Mouse (Mus musculus): ENCODE results near the gene Dpm3.
A peak's percentile ranks its signal among the peaks of the same experiment; 100 is the strongest.
"Not testable (repeated sequence)": the region's sequence is repeated elsewhere in the genome, so short reads cannot be mapped to it uniquely, and the experiment has no call there.

Dpm3 gene

DNA sequence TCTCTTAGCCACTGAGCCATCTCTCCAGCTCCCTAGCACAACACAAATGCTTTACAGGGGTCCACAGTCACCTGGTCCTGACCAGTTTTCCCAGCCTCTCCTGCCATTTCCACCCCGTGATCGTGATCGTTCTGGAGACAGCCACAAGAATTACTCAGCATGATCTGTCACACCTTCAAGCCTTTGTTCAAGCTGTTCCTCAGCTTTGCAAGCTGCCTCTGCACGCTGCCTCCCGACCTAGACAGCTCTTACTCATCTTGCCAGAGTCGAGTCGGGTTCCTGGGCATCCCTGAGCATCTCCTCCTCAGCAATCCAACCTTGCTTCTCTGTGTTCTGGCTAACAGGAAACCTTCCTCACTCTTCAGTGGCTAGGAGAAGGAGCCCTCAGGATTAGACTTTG, at the start of gene Dpm3:
Dpm3 (plus strand) TSS at position 283 of the 400 bp plus-strand sequence.
- DNase-seq: no peak

DNA sequence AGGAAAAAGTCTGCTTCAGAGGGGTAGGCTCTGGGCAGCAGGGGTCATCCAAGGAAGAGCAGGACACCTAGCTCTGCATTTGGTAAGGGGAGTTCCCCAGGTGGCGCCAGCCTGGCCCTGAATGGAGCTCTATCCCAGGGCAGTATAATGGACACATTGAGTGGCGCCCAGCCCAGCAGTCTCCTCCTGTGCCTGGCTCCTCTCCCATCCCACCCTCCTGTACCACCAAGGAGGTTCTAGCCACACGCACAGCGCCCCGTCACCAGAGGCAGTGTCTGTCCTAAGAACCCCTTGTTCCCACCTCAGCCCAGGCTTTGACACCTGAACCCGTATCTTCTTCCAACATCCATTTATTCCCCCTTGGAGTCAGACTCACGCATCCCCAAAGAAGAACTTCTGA, 49.4 kb upstream of the Dpm3 start:
- DNase-seq: no peak

DNA sequence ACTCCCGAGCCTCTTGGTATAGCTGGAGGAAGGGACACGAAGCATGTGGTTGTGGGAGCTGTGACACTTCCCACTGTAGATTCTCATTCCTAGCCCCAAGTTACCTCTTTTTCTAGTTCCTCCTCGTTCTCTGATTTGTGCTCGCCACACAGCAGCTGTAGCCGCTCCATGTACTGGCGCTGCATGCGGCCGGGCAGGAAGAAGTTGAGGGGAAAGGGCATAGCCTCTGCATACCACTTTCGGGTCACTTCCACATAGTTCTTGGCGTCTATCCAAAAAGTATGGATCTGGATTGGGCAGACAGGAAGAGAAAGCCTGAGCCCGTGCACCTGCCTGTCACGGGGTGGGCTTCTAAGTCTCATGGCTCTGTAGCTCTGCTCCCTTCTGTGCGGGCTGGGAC, 49.0 kb upstream of the Dpm3 start:
- DNase-seq: no peak

DNA sequence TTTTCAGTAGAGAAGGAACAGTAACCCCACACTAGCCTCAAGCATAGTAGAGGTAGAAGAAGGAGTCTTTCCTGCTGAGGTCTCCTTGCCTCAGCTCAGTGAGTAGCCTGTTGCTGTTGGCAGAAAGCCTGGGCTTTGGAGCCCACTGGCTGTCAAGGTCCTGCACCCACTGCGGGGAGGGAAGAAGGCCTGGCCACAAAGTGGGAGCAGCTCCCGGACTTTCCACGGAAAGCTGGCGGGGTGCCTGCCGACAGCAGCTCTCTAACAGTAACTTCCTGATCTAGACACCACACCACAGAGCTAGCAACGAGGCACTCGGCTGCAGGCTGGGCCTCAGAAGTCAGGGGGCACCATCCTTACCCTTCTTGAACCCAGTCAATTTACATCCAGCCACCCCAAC, 48.4 kb upstream of the Dpm3 start:
- DNase-seq: no peak

DNA sequence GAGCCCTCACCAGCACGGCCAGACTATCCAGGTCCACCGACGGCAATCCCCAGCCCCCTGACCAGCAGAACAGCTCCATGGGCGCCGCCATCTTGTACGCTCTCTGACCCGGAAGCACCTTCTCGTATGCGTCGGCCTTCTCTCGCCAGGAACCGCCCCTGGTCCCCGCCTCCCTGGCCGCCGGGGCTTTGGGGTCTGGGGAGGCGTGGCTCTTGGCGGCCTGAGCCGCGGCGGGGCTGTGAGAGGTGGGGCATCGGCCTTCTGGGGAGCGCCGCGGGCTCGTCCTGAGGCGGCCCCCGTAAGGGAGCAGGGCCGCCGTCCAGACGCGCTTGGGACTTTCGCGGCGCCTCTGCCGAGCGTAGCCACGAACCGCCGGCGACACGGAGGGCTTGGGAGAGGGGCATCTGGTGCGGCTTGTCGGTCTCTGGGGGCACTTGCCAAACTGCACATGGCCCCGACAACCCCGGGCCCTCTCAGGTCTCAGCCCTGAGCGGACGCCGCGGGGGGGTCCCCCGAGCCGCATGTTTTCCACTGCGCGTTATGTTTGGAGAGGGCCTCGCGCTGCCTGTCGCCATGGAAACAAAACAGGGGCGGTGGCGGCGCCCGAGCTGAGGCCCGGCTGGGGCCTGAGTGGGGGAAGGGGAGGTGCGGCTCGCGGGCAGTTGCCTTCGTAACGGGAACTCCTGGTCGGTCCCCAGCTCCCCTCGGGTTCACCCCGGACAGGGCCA, 45.2 kb upstream of the Dpm3 start:
- peak; percentile 86 for DNase-seq

DNA sequence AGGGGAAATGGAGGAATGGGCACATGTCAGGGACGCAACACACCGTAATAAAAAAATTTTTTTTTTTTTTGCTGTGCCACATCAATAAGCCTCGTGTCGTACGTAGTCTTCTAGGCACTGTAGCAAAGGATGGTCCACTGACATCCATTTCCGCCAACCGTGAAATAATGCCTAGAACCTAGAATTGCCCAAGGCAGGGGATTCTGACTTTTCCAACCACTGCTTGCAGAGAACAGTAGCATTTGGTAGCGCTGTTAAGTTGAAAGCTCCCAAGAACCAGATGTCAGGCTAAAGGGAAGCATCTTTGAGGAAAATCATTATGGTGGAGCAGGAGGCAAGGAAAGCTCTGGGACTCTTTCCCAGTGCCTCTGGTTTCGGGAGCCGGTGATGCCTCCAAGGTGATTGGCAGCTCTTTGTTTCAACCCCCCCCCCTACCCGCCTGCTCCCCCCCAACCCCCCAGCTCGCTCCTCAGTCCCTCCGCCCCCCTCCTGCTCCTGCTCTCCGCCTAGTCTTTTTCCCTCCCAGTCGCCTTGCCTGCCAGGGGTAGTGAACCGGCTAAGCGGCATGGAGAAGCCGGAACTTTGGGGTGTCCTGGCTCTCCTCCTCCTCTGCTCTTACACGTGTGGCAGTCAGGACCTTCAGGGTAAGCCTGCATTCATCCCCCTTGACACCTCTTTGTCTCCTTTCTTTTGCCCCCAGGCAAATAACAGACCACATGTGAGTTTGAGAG, 44.3 kb upstream of the Dpm3 start, which contains the start of gene Thbs3:
Thbs3 (plus strand) TSS at position 500 of the 731 bp plus-strand sequence.
- no peak for DNase-seq

DNA sequence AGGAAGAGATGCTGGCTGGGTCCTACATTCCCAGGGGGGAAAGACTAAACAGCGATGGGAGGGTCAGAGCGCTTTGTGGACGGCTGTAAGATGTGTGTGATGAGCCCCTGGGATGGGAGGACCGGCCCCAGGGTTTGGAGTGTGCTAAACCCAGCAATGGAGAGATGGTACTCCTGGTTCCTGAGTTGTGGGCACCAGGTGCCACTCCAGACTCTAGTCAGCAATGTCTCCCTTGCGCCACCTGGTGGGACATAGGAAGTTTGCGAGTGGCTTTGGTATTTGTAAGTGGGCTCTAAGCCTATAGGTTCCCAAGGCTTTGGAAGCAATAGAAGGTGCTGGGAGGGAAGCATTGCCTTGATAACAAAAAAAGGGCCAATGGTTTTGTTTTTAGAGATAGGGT, 43.3 kb upstream of the Dpm3 start:
- DNase-seq: peak; percentile 84

DNA sequence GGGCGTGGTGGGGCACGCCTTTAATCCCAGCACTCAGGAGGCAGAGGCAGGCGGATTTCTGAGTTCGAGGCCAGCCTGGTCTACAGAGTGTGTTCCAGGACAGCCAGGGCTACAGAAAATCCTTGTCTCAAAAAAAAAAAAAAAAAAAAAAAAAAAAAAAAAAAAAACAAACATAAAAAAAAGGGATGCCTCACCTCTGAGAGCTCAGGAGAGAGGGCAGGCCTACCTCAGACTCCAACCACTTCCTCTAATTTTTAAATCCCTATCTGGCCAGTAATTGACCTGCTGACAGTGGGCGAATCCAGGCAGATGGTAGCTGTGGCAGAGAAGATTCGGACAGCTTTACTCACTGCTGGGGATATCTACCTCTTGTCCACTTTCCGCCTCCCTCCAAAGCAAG, 42.8 kb upstream of the Dpm3 start:
- DNase-seq: not testable (repeated sequence)

DNA sequence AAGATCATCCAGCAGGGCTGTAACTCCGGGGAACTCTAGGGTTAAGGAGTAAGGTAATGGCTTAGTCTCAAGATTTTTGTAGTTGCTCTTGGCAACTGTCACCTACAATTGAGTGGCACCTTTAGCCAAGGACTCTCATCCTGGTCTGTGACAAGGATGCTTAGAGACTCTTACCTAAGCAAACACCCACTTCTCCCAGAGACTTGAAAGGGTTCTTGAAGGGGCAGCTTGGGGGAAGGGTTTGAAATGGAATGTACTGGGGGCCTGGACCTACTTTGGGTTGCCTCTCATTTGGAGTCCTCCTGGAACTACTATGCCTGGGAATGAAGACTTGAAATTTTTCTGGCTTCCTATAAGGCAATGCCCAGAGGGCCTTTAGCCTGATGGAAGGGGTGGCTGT, 40.9 kb upstream of the Dpm3 start:
- no peak for DNase-seq

DNA sequence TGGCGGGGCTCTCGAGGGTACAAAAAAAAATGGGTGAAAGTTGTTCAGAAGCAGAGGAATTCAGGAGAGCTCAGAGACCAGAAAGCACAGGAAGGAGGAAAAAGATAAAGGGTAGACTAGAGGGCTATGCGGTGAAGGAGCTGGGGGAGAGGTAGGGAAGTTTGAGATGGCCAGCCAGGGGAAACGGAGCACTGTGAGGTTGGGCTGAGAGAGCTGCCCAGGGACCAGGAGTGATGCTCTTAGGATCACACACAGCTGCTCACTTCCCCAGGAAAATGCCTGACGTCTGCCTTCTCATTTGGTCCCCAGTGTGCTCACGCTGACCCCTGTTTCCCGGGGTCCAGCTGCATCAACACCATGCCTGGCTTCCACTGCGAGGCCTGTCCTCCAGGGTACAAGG, 39.6 kb upstream of the Dpm3 start:
- DNase-seq: no peak

DNA sequence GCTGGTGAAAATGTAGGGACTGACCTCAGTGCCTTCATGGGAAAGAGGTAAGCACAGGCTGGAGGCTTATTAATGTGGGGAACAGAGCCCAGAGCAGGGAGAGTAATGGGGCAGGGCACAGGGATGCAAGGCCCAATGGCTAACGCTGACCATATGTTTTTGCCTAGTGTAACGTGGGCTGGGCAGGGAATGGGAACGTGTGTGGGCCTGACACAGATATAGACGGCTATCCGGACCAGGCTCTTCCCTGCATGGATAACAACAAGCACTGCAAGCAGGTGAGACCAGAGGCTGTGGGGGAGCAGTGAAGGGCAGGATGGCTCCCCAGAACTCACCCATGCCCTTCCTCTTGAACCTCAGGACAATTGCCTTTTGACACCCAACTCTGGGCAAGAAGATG, 38.0 kb upstream of the Dpm3 start:
- DNase-seq: no peak

DNA sequence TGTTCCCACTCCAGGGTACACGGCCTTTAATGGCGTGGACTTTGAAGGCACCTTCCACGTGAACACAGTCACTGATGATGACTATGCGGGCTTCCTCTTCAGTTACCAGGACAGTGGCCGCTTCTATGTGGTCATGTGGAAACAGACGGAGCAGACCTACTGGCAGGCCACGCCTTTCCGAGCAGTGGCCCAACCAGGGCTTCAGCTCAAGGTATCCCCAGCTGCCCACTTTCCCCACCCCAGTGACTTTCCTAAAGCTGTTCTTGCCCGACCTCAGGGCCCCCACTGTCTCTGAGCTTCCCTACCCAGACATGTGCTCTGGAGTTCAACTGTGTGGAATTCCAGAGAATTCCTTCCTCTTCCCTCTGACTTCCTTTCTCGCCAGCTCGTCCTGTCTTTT, 34.4 kb upstream of the Dpm3 start:
- DNase-seq: no peak

DNA sequence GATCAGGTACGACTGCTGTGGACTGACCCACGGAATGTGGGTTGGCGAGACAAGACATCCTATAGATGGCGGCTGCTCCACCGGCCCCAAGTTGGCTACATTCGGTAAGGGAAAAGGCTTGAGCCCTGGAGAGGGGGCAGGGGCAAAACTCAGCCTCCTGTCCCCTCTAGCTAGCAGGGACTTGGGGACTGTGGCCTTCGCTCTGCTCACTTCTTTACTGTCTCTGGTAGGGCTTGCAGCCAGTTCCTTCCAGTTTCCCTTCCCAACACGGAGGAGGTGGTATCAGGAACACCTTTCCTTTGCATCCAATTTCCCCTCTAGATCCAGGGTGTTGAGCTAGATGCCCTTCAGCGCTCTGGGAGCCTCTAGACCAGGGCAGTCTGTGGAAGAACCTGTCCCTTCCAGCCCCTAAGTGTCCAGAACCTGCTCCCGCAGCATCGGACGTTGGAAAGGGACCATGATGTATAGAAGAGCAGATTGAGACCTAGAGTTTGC, 33.8 kb upstream of the Dpm3 start:
- no peak for DNase-seq

DNA sequence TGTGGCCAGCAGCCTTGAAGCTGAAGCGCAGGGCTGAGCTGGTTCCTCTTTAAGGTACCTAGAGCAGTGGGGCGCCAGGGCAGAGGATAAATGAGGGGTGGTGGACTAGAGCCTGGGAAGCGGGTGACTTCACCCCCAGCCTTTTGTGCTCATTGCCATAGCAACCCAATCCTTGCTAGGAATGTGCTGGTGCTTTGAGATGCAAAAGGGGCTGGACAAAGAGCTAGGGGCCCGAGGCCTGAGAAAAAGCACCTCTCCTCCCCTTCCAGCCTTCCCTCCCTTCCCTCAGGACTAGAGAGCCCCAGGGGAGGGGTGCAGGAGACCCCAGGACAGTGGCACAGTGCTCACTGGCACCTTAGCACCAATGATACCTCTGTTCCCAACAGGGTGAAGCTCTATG, 33.2 kb upstream of the Dpm3 start:
- no peak for DNase-seq

DNA sequence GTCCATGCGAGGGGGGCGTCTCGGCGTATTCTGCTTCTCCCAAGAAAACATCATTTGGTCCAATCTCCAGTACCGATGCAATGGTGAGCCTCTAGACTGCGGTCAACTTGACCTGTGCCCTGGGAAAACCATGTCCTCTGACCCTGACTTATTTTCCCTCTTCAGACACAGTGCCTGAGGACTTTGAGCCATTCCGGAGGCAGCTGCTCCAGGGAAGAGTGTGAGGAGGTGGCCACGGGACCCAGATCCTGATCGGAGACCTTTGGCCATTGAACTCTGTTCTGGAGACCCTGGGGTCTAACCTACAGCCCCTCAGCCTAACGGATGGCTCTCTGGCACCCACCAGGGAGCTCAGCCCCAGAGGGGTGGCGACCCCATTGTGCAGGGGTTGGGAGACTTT, 32.8 kb upstream of the Dpm3 start:
- DNase-seq: no peak

DNA sequence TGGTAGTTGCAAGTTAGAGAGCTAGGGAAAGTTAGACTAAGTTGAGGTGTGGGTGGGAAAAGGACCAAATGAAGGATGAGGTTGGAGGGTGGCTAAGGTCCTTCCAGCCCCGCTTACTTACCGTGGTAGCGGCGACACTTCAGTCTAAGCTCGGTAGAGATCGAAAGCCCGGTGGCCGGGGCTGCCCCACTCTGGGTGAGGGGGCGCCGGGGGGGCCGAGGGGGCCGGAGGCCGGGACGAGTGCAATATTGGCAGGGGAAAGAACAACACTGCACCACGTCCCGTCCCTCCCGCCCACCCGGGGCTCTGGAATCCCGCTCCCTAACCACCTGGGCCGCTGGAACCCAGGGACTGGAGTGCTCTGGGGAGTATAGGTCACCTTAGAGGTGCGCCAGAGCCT, 32.3 kb upstream of the Dpm3 start, which contains the start of gene Mtx1:
Mtx1 (minus strand) TSS at position 189 of the 400 bp plus-strand sequence.
- no peak for DNase-seq

DNA sequence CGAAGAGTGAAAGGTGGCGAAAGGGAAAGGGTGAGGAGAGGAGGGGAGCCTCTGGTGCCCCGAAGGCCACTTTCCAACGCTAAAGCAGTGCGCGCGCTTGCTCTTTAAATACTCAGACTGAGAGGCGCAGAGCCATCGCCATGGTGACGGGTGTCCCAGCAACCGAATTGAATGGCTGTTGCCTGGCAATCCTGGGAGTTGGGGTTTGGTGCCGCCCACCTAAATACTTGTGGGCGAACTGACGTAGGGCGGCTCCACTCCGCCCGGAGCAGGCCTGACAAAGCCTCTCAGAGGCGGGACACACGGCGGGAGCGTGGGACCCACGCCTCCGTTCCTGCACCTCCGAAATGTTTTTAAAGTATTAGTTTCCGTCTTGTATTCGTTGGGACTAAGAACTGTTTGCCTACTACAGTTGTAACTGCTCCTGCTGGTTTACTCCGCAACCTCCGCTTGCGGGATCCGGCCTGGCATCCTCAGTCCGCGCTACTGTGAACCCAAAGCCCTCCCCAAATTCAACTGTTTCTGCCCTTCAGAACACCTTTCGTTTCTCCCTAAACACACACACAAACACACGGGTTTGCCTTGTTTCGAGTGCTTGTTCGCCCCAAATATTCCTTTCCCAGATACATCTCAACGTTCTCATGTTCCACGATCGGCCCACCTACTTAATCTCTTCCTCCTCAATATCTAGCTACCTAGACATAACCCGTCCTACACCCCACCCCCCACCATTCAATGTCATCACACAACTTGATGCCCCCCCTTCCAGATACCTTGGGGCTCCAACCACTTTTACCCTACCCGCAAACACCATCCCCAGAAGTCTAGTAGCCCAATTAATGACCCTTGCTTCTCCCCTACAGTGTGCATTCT, 31.6 kb upstream of the Dpm3 start:
- DNase-seq: no peak

DNA sequence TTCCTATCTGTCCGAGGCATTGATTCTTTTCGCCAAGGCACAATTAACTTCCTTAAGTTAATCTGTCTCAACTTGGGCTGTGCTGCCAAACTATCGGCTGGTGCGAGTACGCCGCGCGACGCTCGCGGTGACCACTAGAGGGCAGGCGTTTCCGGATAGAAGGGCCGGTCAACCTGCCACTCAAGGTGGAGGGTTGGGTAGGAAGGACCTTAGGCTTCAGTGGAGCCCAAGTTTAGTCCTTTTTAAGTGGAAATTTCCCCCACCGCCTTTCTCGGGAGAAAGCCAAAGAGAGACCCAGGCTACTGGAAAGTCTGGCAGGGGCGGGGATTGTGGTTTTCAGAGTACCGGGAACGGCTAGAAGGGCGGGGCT, 31.0 kb upstream of the Dpm3 start:
- DNase-seq: peak; percentile 86

DNA sequence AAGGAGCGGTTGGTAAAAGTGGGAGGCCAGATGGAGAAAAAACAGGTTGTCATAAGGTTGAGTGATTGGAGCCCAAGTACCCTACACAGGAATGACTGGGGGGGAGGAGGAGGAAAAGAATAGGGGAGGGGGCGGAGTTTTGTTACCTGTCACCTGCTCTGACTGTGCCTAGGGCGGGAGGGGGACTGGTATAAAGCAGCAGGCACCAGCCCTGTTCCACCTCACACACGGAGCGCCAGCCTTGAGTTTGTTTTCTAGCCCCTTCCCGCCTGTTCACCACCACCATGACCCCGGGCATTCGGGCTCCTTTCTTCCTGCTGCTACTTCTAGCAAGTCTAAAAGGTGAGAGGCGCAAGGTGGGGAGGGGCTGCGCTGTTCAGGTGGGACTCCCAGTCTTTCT, 30.3 kb upstream of the Dpm3 start, which contains the start of gene Muc1:
Muc1 (plus strand) TSS at position 222 of the 400 bp plus-strand sequence.
- no peak for DNase-seq

DNA sequence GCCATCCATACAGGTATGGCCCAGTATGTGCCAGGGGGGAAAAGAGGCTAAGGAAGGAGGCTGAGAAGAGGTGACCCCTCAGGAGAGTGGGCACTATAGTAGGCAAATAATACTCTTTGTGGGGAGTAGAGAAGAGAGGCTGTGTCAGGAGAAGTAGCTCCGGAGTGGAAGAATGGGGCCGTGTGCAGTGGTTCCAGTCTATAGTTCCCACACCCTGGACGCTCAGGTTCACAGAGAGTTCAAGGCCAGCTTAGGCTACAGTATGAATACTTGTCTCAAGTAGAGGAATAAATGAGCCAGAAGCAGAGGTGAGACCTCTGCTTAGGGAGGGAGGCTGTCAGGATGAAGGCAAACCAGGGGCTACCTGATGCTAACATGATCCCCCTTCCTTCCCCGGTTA, 29.9 kb upstream of the Dpm3 start:
- no peak for DNase-seq

DNA sequence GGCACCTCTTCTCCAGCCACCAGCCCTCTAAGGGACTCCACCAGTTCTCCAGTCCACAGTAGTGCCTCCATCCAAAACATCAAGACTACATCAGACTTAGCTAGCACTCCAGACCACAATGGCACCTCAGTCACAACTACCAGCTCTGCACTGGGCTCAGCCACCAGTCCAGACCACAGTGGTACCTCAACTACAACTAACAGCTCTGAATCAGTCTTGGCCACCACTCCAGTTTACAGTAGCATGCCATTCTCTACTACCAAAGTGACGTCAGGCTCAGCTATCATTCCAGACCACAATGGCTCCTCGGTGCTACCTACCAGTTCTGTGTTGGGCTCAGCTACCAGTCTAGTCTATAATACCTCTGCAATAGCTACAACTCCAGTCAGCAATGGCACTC, 28.6 kb upstream of the Dpm3 start:
- no peak for DNase-seq

DNA sequence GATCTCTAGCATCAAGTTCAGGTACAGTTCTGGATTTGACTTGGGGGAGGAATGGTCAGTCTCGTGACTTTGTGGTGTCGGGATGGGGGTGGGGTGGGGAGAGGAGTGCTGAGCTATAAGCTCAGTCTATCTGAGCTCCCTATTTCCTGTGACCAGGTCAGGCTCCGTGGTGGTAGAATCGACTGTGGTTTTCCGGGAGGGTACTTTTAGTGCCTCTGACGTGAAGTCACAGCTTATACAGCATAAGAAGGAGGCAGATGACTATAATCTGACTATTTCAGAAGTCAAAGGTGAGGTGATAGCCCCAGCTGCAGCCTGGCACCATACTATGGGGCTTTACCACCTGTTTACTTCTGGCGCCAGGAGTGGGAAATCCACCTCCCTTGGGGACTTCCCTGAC, 27.8 kb upstream of the Dpm3 start:
- DNase-seq: no peak

DNA sequence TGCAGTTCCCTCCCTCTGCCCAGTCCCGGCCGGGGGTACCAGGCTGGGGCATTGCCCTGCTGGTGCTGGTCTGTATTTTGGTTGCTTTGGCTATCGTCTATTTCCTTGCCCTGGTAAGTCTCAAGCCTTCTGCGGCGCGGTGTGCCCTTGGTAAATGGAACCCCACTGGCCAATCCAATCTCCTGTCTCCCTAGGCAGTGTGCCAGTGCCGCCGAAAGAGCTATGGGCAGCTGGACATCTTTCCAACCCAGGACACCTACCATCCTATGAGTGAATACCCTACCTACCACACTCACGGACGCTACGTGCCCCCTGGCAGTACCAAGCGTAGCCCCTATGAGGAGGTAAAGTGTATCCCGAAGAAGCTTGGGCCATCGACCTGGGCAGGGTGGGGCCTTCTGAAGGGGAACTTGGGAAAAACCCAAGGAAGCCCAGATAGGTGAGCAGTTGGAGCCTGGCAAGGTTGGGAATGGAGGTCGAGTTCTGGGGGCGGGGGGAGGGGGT, 27.3 kb upstream of the Dpm3 start:
- no peak for DNase-seq
